Mouse (Mus musculus) ES-E14 (cell line): ENCODE results near the gene Olfr1055. TPM values are rescaled to one million over a fixed set of nuclear protein-coding genes. Genes with fewer than 3 reads are reported as not detected.
A peak's percentile ranks its signal among the peaks of the same experiment; 100 is the strongest.
"Not testable (repeated sequence)": the region's sequence is repeated elsewhere in the genome, so short reads cannot be mapped to it uniquely, and the experiment has no call there.

ENCODE experiments used
- DNase-seq: peaks from one replicate; pipeline ENCODE4 v3.0.0-alpha.2; 2013; ENCODE audit warnings: low read depth, low spot score
- H3K27ac ChIP-seq: 2 replicates; pipeline ENCODE4 v1.5.1; 2012; ENCODE audit warnings: low read depth, mild to moderate bottlenecking, low read length, moderate library complexity, mixed read lengths; ENCODE audit not compliant: poor library complexity, insufficient read depth, severe bottlenecking
- H3K36me3 ChIP-seq: 2 replicates; pipeline ENCODE4 v1.6.1; 2012; ENCODE audit warnings: mild to moderate bottlenecking, low read length, moderate library complexity, mixed read lengths; ENCODE audit not compliant: control insufficient read depth, poor library complexity, insufficient read depth, severe bottlenecking
- H3K4me1 ChIP-seq, 2 experiments: fragments of 150-350 bp in 1 of 2; sonication (generic) in 1 of 2; 2 replicates each; pipeline ENCODE4 v1.6.1; 2012; ENCODE audit warnings: low read length in 2 of 2, mild to moderate bottlenecking in 1 of 2, mixed read lengths in 1 of 2; ENCODE audit not compliant: control insufficient read depth in 2 of 2, insufficient read depth in 2 of 2, poor library complexity in 1 of 2
- H3K4me3 ChIP-seq, 2 experiments: fragments of 150-350 bp in 1 of 2; sonication (generic) in 1 of 2; 2 replicates each; pipeline ENCODE4 v1.5.1; 2012; ENCODE audit warnings: low read length in 2 of 2, low read depth in 1 of 2, mild to moderate bottlenecking in 1 of 2, mixed read lengths in 1 of 2; ENCODE audit not compliant: insufficient read depth in 1 of 2, poor library complexity in 1 of 2, severe bottlenecking in 1 of 2
- H3K9ac ChIP-seq: 2 replicates; pipeline ENCODE4 v1.6.1; 2012; ENCODE audit warnings: low read depth, mild to moderate bottlenecking, low read length, mixed read lengths; ENCODE audit not compliant: poor library complexity, insufficient read depth, severe bottlenecking
- H3K9me3 ChIP-seq: fragments of 150-350 bp; sonication (generic); 2 replicates; pipeline ENCODE4 v1.6.1; 2012; ENCODE audit warnings: low read depth, mild to moderate bottlenecking, low read length; ENCODE audit not compliant: control insufficient read depth, insufficient read depth
- CHD2 ChIP-seq: IDR thresholded peaks from 2 replicates; pipeline ENCODE4 v1.6.1; 2014; ENCODE audit warnings: mild to moderate bottlenecking, low read depth, low read length, inconsistent platforms
- HCFC1 ChIP-seq: IDR thresholded peaks from 2 replicates; pipeline ENCODE4 v1.6.1; 2012; ENCODE audit warnings: low read length, inconsistent platforms, borderline replicate concordance; ENCODE audit not compliant: insufficient read depth
- MAFK ChIP-seq: IDR thresholded peaks from 2 replicates; pipeline ENCODE4 v1.6.1; 2014; ENCODE audit warnings: mild to moderate bottlenecking, low read depth, low read length, inconsistent platforms; ENCODE audit not compliant: insufficient read depth
- ZC3H11A ChIP-seq: IDR thresholded peaks from 2 replicates; pipeline ENCODE4 v1.6.1; 2012; ENCODE audit warnings: low read depth, mild to moderate bottlenecking, inconsistent platforms, low read length, borderline replicate concordance
- ZNF384 ChIP-seq: IDR thresholded peaks from 2 replicates; pipeline ENCODE4 v1.6.1; 2012; ENCODE audit warnings: low read depth, low read length, inconsistent platforms
- in situ Hi-C, 2 experiments: fragments of 600-800 bp; cut with MboI; formaldehyde crosslinking; loops; one replicate each; pipeline ENCODE4 v1.15.1; 2025; ENCODE audit warnings: low sequenced_read_pairs in 2 of 2, inconsistent platforms in 1 of 2; ENCODE audit not compliant: unreplicated experiment in 2 of 2
- total RNA-seq: library from RNA; depleted of rRNA; stranded (reverse); fragments of 300-350 nt; gene quantifications from 2 replicates; pipeline ENCODE4 v1.2.3, GENCODE M21; 2012; rRNA removed

Gene Olfr1055
- not detected in 2 replicates for total RNA-seq

- no peak within 1 kb of the TSS for H3K4me3 ChIP-seq
- no peak within 1 kb of the TSS for H3K9ac ChIP-seq
- no peaks in the 10 kb centered on the region for H3K36me3 ChIP-seq
- H3K4me1 ChIP-seq = no peaks in the 10 kb centered on the region
- TF ChIP-seq ZNF384 = no peak
- no peak for TF ChIP-seq MAFK
- no peak for TF ChIP-seq HCFC1
- no peak for TF ChIP-seq ZC3H11A
- no peak for TF ChIP-seq CHD2
- H3K9me3 ChIP-seq = no peaks in the 10 kb centered on the region; the same call in none of the 2 replicates
- DNase-seq = no peak
- in situ Hi-C loops = no loop called here
- H3K27ac ChIP-seq = no peak within 1 kb of the TSS
Measured at GRCm38 (mm10) chr2:86350184-86350583, at the start of gene Olfr1055. TSS of gene Olfr1055 (minus strand) at chr2:86350284.

GRCm38 (mm10) chr2:86395114-86395513 lies 45.0 kb upstream of the Olfr1055 start:
- TF ChIP-seq HCFC1 (no peak), ZC3H11A (no peak), ZNF384 (no peak), MAFK (no peak), CHD2 (no peak)

GRCm38 (mm10) chr2:86388461-86388860 lies 38.4 kb upstream of the Olfr1055 start, which contains the start of gene Olfr1058:
TSS of gene Olfr1058 (minus strand) at chr2:86388561.
- H3K4me1 ChIP-seq, H3K9me3 ChIP-seq, H3K36me3 ChIP-seq, H3K27ac ChIP-seq, H3K9ac ChIP-seq, in situ Hi-C loops, DNase-seq, H3K4me3 ChIP-seq: not testable (repeated sequence)

More at GRCm38 (mm10) chr2:86395114-86395513, 45.0 kb upstream of the Olfr1055 start:
- Histone ChIP-seq H3K9me3 (no peaks in the 10 kb centered on the region), H3K36me3 (no peaks in the 10 kb centered on the region), H3K4me3 (no peak overlapping the region), H3K9ac (no peak overlapping the region), H3K4me1 (no peaks in the 10 kb centered on the region; a peak in 1 of 4 replicates), H3K27ac (no peak overlapping the region; the same call in 1 of the 2 replicates)
- in situ Hi-C loops = no loop called here
- DNase-seq = no peak

- Histone ChIP-seq H3K36me3 (no peaks in the 10 kb centered on the region), H3K4me1 (no peaks in the 10 kb centered on the region), H3K27ac (no peak within 1 kb of the TSS), H3K9ac (no peak within 1 kb of the TSS), H3K9me3 (no peaks in the 10 kb centered on the region), H3K4me3 (no peak within 1 kb of the TSS)
- no peak for TF ChIP-seq ZNF384
- DNase-seq = no peak
- in situ Hi-C loops = no loop called here
Measured at GRCm38 (mm10) chr2:86378293-86378692, 28.2 kb upstream of the Olfr1055 start, which contains the start of gene Olfr1057. TSS of gene Olfr1057 (minus strand) at chr2:86378393.

- H3K9me3 ChIP-seq, H3K27ac ChIP-seq, H3K4me3 ChIP-seq, H3K4me1 ChIP-seq, H3K36me3 ChIP-seq, in situ Hi-C loops, H3K9ac ChIP-seq: not testable (repeated sequence)
- TF ChIP-seq ZNF384 = 0 out of 2 replicates have a peak, but pooled peaks have one; percentile 46
- peak; percentile 29 for DNase-seq
Measured at GRCm38 (mm10) chr2:86366342-86366741, 16.3 kb upstream of the Olfr1055 start.
